In the genomic region with DNA sequence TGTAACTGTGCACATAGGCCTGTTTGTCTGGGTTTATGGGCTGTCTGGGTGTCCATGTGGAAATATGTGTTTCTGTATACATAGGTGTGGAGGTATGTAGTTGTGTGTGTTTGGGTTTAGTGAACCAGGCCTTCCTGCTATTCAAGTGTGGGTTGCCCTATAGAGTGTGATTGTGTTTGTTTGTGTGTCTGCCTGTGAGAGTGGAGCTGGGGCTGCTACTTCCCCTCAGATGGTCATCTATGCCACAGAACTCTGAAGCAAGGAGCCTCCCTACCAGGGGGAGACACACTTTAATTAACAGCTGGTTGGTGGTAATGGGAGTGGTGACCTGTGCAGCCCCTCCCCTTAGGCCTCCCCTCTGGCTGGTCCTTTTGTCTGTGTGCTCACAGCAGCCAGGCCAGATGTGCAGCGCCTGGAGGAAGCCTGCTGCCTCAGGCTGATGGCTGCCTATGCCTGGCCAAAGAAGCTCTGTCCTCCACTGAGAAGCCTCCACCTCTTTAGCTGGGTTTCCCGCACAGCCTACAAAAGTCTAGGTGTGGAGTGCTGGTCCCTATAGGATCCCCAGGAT, we compare ENCODE assay signal across 8 mouse cellular contexts. TPM values are rescaled to one million over a fixed set of nuclear protein-coding genes. Genes with fewer than 3 reads are reported as not detected.
A peak's percentile ranks its signal among the peaks of the same experiment; 100 is the strongest.
DNase-seq lines count a peak whose midpoint lies in the region; ATAC-seq lines count a peak whose summit lies in the region.

No protein-coding gene starts in this region.

- peak overlapping the region; percentile 63 for H3K4me2 ChIP-seq in kidney, embryonic 16.5 days (replicated peaks; ENCODE audit: low read depth, low read length)
- peak overlapping the region; percentile 79 for H3K4me2 ChIP-seq in hindbrain, embryonic 12.5 days (replicated peaks)
- H3K4me2 ChIP-seq in lung, embryonic 16.5 days (ENCODE audit: low read depth, low read length): peak overlapping the region; percentile 88

- no peaks in the 10 kb centered on the region for H3K27me3 ChIP-seq in kidney, embryonic 16.5 days (ENCODE audit: insufficient read depth, low read length)
- H3K27me3 ChIP-seq in forebrain, embryonic 10.5 days (ENCODE audit: poor library complexity, severe bottlenecking): no peaks in the 10 kb centered on the region
- H3K27me3 ChIP-seq in hindbrain, embryonic 12.5 days: no peaks in the 10 kb centered on the region
- no peaks in the 10 kb centered on the region for H3K27me3 ChIP-seq in lung, embryonic 16.5 days (ENCODE audit: control insufficient read depth, insufficient read depth, low read depth, low read length)

- H3K9ac ChIP-seq in kidney, embryonic 16.5 days (replicated peaks; ENCODE audit: low read length): peak overlapping the region; percentile 81
- H3K9ac ChIP-seq in hindbrain, embryonic 12.5 days: peak overlapping the region; percentile 73
- peak overlapping the region; percentile 89 for H3K9ac ChIP-seq in lung, embryonic 16.5 days (ENCODE audit: low read length)

- peak overlapping the region; percentile 78 for H3K4me3 ChIP-seq in kidney, embryonic 16.5 days (ENCODE audit: low read length)
- peak overlapping the region; percentile 71 for H3K4me3 ChIP-seq in forebrain, embryonic 10.5 days
- H3K4me3 ChIP-seq in hindbrain, embryonic 12.5 days: peak overlapping the region; percentile 60
- peak overlapping the region; percentile 76 for H3K4me3 ChIP-seq in lung, embryonic 16.5 days (ENCODE audit: low read length)

- H3K4me1 ChIP-seq in kidney, embryonic 16.5 days (ENCODE audit: insufficient read depth, low read length): peaks cover 35% of the 10 kb centered on the region
- peaks cover 55% of the 10 kb centered on the region for H3K4me1 ChIP-seq in forebrain, embryonic 10.5 days
- peaks cover 19% of the 10 kb centered on the region for H3K4me1 ChIP-seq in hindbrain, embryonic 12.5 days
- H3K4me1 ChIP-seq in lung, embryonic 16.5 days (replicated peaks; ENCODE audit: control insufficient read depth, insufficient read depth, low read length): peaks cover 31% of the 10 kb centered on the region

- no peaks in the 10 kb centered on the region for H3K9me3 ChIP-seq in kidney, embryonic 16.5 days (ENCODE audit: low read length)
- H3K9me3 ChIP-seq in forebrain, embryonic 10.5 days: no peaks in the 10 kb centered on the region
- no peaks in the 10 kb centered on the region for H3K9me3 ChIP-seq in hindbrain, embryonic 12.5 days (replicated peaks)
- H3K9me3 ChIP-seq in lung, embryonic 16.5 days (ENCODE audit: control insufficient read depth, low read length): no peaks in the 10 kb centered on the region

- 4% methylated on average over 2 of the region's 2 CpGs for WGBS in kidney, embryonic 16.5 days
- WGBS in forebrain, embryonic 10.5 days: 7% methylated on average over 2 of the region's 2 CpGs
- 0% methylated on average over 2 of the region's 2 CpGs for whole genome bisulfite sequencing in hindbrain, embryonic 12.5 days
- WGBS in lung, embryonic 16.5 days: 9% methylated on average over 2 of the region's 2 CpGs

- H3K27ac ChIP-seq in kidney, embryonic 16.5 days (ENCODE audit: low read length): peak overlapping the region; percentile 77
- peak overlapping the region; percentile 92 for H3K27ac ChIP-seq in forebrain, embryonic 10.5 days
- peak overlapping the region; percentile 78 for H3K27ac ChIP-seq in hindbrain, embryonic 12.5 days
- H3K27ac ChIP-seq in lung, embryonic 16.5 days (ENCODE audit: low read length): peak overlapping the region; percentile 98

- ATAC-seq in kidney, embryonic 16.5 days (ENCODE audit: low FRiP score, low TSS enrichment): peak; percentile 56
- peak; percentile 24 for ATAC-seq in hindbrain, embryonic 12.5 days (ENCODE audit: low FRiP score)
- peak; percentile 39 for ATAC-seq in lung, embryonic 16.5 days (ENCODE audit: low read depth)
- no peak for ATAC-seq in erythroid progenitor cell, adult 5-6 weeks (replicated peaks; ENCODE audit: low FRiP score, poor library complexity, severe bottlenecking)

- DNase-seq in kidney, postnatal 25 days: no peak
- peak; percentile 45 for DNase-seq in forebrain, embryonic 10.5 days (ENCODE audit: extremely low spot score, low spot score)
- peak; percentile 27 for DNase-seq in retina, postnatal 1 day
- no peak for DNase-seq in cerebellum, postnatal 4 days (ENCODE audit: low spot score in 2 of 2)

- H3K36me3 ChIP-seq in kidney, embryonic 16.5 days (ENCODE audit: insufficient read depth, low read length): peaks cover 16% of the 10 kb centered on the region; the same call in 1 of the 2 replicates
- peaks cover 24% of the 10 kb centered on the region for H3K36me3 ChIP-seq in forebrain, embryonic 10.5 days (replicated peaks)
- peaks cover 14% of the 10 kb centered on the region for H3K36me3 ChIP-seq in hindbrain, embryonic 12.5 days
- peaks cover 21% of the 10 kb centered on the region for H3K36me3 ChIP-seq in lung, embryonic 16.5 days (ENCODE audit: control insufficient read depth, insufficient read depth, low read length)

RNA-seq across cellular contexts. Expression of a gene that starts 0.9 kb away (rescaled TPM):
- 73.5 and 81.7 TPM in 2 replicates for polyA plus RNA-seq in kidney, embryonic 16.5 days (2015; fragmentation: Nextera tagmentation; extraction: Ambion mirVana)
- polyA plus RNA-seq in forebrain, embryonic 10.5 days (2016; fragmentation: Nextera tagmentation; extraction: Ambion mirVana): 42.6 and 47.3 TPM in 2 replicates
- 67.1 and 73.8 TPM in 2 replicates for polyA plus RNA-seq in hindbrain, embryonic 12.5 days (2016; fragmentation: Nextera tagmentation; extraction: Ambion mirVana)
- polyA plus RNA-seq in lung, embryonic 16.5 days (2015; fragmentation: Nextera tagmentation; extraction: Ambion mirVana): 153 and 157 TPM in 2 replicates
- 8.8 and 9.4 TPM in 2 replicates for total RNA-seq in erythroid progenitor cell, adult 5-6 weeks (2015; ENCODE audit: low replicate concordance)
- total RNA-seq in erythroid progenitor cell, adult 5-6 weeks (2017; ENCODE audit: low replicate concordance): 4.2 and 5.6 TPM in 2 replicates

RNA-seq across cellular contexts. Expression of a gene that starts 30.6 kb away (rescaled TPM):
- polyA plus RNA-seq in kidney, embryonic 16.5 days (2015; fragmentation: Nextera tagmentation; extraction: Ambion mirVana): 2.1 and 2.7 TPM in 2 replicates
- polyA plus RNA-seq in forebrain, embryonic 10.5 days (2016; fragmentation: Nextera tagmentation; extraction: Ambion mirVana): 1.6 and 2.2 TPM in 2 replicates
- 2.1 and 2.6 TPM in 2 replicates for polyA plus RNA-seq in hindbrain, embryonic 12.5 days (2016; fragmentation: Nextera tagmentation; extraction: Ambion mirVana)
- 5.2 and 6.0 TPM in 2 replicates for polyA plus RNA-seq in lung, embryonic 16.5 days (2015; fragmentation: Nextera tagmentation; extraction: Ambion mirVana)
- 20.2 and 36.5 TPM in 2 replicates for total RNA-seq in erythroid progenitor cell, adult 5-6 weeks (2015; ENCODE audit: low replicate concordance)
- 21.4 TPM in 2 replicates for total RNA-seq in erythroid progenitor cell, adult 5-6 weeks (2017; ENCODE audit: low replicate concordance)

Comparison
In these comparisons a context has a peak if more than half of its experiments do, and no peak if none do; other contexts are left out.
1. DNase-seq: peak in forebrain, embryonic 10.5 days (single experiment) and retina, postnatal 1 day (single experiment); none in kidney, postnatal 25 days (0 of 2) and cerebellum, postnatal 4 days (0 of 2).
2. Peak in every context shown above with its lines, with median percentiles within 50 percentile points of each other: H3K27ac ChIP-seq, H3K4me2 ChIP-seq, H3K4me3 ChIP-seq and H3K9ac ChIP-seq.